Mouse (Mus musculus): ENCODE measurements around the gene Cdk8.

Cdk8 gene

DNA sequence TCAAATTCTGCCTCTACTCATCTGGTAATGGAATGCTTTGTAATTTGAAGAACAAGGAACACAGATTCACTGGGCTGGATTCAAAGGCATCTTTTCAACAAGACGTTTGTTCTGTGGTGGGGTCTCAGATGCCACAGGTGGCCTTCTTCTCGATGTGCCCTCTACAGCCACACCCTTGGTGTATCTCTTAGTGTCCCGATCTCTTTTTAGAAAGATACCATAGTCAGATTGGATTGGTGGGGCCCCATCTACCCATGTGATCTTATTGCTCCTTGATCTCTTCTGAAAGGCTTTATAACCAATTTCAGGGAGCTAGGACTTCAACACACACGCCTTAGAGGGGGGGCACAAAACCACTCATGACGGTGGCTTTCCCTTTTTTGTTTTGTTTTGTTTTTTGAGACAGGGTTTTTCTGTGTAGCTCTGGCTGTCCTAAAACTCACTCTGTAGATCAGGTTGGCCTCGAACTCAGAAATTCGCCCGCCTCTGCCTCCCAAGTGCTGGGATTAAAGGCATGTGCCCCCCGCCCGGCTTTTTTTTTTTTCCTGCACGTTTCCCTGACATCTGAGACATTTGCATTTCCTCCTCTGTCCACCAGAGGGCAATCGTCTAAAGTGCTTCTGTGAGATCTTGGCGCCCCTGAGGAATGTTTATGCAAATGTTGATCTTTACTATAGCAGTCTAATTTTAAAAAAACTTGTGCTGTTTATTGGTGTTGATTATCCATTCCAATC, 99.2 kb downstream of the Cdk8 start:
- peak; percentile 66 for DNase-seq

DNA sequence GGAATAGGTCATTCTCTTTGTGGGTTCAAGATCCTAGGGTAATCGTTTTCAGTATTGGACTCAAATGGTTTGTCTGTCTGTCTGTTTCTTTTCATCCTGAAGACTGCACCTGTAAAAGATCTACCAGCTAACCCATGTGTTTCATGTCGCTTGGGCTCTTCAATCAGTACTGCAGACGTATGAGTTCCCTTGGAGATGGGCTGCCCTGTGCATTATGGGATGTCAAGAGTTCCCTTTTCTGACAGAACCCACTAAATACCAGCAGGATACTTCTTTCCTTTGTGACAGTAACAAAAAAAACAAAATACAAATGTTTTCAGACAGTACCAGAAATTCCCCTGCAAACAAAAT, 99.7 kb downstream of the Cdk8 start:
- no peak for DNase-seq

DNA sequence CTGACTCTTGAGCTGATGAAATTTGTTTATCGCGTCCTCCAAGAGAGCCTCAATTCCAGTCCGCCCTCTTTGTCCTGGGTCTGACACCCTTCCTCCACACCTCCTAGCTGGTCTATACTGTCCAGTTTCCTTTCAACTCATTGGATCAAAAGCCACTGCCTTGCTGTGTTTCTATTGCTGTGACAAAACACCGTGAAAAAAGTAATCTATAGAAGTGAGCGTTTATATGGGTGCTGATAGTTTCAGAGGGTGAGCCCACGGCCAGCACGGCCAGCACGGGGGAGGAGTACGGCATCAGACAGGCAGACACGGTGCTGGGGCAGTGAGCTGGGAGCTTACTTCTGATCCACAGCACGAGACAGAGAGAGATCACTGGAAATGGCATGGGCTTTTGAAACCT, 100.1 kb downstream of the Cdk8 start:
- no peak for DNase-seq

DNA sequence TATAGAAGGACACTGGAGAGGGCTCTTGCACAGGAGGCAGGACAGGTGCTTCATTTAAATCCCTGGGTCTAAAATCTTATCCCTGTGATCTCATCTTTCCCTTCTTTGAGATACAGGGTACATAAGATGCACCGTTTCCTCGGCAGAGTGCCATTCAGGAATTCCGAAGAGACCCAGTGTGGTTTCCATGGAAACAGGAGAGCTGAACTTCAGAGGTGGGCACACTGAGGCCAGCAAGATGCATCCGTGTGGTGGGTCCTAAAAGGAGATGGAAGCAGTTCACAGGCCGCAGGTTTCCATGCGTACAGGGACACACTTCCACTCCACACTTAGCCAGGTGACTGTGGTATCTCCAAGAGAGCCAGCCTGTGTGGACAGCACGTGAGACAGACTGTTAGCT, 101.5 kb downstream of the Cdk8 start:
- DNase-seq, result no peak

DNA sequence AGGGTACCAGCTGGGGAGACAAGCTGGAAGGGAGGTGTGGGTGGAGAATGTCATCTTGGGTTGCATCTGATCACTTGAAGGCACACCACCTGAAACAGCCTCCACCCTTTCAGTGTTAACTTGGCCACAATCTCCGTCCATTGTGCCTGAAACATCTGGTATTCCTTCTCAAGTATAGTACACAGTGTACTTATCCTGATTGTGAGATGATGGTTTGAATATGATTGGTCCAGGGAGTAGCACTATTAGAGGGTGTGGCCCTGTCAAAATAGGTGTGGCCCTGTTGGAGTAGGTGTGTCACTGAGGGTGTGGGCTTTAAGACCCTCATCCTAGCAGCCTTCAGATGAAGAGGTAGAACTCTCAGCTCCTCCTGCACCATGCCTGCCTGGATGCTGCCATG, 103.4 kb downstream of the Cdk8 start:
- DNase-seq, result no peak

DNA sequence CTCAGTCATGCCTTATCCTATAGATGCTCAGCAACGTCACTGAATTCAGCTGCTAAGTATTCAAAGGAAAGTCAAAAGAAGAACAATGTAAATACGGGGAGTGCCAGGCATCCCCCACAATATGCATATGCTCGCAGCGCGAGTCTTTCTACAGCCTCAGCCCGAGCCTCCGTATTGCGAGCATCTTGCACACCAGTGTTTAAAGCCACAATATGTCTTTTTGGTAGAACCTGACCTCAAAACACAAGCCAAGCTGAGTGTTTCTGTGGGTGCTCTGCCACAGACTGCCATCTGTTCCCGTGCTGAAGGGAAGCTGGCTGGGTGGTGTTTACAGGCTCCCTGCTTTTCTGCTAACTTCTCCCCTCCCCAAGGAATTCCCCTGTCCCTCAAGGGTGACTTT, 107.0 kb downstream of the Cdk8 start:
- DNase-seq, result peak; percentile 45

DNA sequence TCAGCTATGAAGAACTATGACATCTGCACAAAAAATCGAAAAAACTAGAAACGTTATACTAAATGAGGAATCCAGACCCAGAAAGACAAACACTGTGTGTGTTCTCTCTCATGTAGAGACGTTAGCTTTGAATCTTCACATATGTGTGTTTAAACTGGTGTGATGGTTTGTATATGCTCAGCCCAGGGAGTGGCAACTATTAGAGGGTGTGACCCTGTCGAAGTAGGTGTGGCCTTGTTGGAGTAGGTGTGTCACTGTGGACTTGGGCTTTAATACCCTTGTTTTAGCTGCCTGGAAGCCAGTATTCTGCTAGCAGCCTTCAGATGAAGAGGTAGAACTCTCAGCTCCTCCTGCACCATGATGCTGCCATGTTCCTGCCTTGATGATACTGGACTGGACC, 109.0 kb downstream of the Cdk8 start:
- DNase-seq, result no peak

DNA sequence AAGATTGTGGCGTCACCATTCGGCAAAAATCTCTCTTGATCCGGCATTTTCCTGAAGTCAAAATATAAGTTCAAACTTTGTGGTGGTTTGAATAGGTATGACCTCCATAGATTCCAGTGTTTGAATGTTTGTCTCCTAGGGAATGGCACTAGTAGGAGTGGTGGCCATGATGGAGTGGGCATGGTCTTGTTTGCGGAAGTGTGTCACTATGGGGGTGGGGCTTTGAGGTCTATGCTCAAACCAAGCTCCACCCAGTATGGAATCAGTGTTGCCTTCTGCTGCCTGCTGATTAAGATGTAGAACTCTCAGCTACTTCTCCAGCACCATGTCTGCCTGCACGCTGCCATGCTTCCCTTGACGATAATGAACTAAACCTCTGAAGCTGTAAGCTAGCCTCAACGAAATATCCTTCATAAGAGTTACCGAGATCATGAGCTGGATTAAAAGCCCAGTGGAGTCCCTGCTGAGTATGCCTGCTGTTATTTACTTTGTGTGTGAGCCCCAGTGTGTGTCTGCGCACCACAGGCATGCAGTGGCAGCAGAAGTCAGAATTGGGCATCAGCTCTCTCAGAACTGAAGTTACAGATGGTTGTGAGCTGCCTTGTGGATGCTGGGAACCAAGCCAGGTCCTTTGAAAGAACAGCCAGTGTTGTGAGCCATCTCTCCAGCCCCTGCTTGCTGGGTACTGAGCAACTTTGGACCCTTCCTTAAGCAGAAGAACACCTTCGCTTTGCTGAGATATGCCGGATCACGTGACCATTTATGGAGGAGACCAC, 114.1 kb downstream of the Cdk8 start:
- no peak for DNase-seq

DNA sequence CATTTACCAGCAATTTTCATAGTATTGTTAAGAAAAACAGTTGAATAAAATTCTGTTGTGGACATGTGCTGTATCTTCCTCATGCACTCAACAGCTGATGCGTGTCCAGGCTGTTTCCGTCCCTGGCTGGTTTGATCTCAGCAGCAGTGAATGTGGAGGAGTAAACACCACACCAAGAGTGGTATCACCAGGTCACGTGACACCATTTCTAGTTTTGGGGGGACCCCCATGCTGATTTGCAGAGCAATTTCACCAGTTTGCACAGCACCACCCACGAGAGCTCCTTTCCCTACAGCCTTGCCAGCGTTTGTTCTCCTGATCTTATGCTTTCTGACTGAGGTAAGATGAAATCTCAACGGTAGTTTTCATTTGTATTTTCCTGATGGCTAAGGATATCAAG, 116.1 kb downstream of the Cdk8 start:
- DNase-seq, result no peak

DNA sequence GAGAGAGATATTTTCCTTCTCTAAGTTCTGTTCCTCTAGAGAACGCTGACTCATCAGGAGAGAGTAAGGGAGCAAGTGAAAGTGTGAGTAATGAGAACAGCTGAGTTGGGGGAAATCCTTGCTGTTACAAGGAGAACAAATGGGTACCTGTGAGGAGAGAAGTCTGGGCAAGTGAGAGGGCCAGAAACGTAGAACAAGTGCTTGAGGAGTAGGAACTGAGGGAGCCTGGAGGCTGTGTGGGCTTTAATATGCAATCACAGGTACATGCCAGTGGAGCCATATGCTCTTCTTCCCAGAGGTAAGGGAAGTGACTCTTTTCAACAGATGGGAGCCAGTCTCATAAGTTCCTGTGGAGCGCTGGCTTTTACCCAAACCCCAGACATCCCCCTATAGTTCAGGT, 118.2 kb downstream of the Cdk8 start:
- no peak for DNase-seq

DNA sequence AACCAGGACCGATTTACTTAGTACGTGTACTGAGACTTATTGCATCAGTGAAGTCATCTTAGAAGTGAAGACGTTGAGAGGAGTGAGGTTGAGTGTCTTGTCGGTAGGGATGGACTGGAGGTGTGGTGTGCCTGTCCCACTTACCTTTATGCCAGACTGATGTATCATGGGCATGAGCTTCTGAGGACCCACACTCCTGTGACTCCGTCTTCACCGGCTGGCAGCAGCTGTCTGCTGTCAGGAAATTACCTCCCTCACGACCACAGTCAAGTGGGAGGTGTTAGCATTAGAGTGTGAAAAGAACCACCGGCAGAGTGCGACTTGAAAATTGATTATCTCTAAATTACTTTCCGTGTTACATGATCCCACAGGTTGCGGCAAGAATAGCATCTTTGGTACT, 119.8 kb downstream of the Cdk8 start:
- DNase-seq, result no peak

DNA sequence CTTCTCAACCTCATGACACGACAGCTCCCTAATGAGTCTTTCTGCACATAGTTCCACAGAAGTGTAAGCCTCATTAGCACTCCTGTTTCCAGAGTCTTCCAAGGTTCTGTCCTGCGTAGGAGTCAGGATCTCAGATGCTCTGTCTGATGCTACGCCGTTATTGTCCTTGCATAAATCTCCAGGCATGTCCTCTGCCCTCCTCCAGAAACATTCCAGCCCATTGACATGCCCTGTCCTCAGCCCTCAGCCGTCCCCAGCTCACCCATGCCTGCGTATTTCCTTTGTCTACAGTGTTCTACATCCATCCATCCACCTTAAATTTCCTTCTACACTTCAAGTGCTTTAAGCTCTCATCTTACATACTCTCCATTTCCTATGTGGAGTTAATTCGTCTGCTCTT, 121.0 kb downstream of the Cdk8 start:
- no peak for DNase-seq

Measured in right cerebral cortex, postnatal 14 days (tissue).